Mouse (Mus musculus): ENCODE measurements at regions not wholly inside any gene's neighbourhood (a gene's known extent, or its start where the extent isn't known, plus 50 kb on each side); places are given as distances from the start of the nearest gene placed in this dataset.

GRCm38 (mm10) chr12:45137438-45138018, 63.0 kb upstream of the Stxbp6 start:
- no peak overlapping the region for H3K9ac ChIP-seq (ENCODE audit: low read depth, low read length)
- H3K27me3 ChIP-seq (ENCODE audit: control insufficient read depth, insufficient read depth, low read length), result no peaks in the 10 kb centered on the region
- no peaks in the 10 kb centered on the region for H3K79me2 ChIP-seq (ENCODE audit: control insufficient read depth, insufficient read depth, low read length)
- 82% methylated on average over 7 of the region's 7 CpGs for WGBS
- no peak overlapping the region for H3K27ac ChIP-seq (replicated peaks; ENCODE audit: insufficient read depth, low read depth, low read length)
- no peaks in the 10 kb centered on the region for H3K36me3 ChIP-seq (ENCODE audit: control insufficient read depth, insufficient read depth, low read length)
- no peaks in the 10 kb centered on the region for H3K4me1 ChIP-seq (ENCODE audit: control insufficient read depth, insufficient read depth, low read length)
- no peak overlapping the region for H3K4me3 ChIP-seq (ENCODE audit: insufficient read depth, low read depth, low read length)
- DNase-seq (ENCODE audit: extremely low read depth, low read depth, low spot score), result no peak
- TF ChIP-seq CTCF (IDR thresholded peaks at IDR 0.05; ENCODE audit: low read depth, low read length) (no peak), POLR2A (IDR thresholded peaks at IDR 0.05; ENCODE audit: extremely low read depth, insufficient read depth, low read length) (no peak)

- WGBS, result 92% methylated on average over 2 of the region's 2 CpGs
- TF ChIP-seq CTCF (IDR thresholded peaks at IDR 0.05; ENCODE audit: low read depth, low read length), result no peak
- TF ChIP-seq POLR2A (IDR thresholded peaks at IDR 0.05; ENCODE audit: extremely low read depth, insufficient read depth, low read length), result no peak
Measured at GRCm38 (mm10) chr12:45133415-45133814, 58.9 kb upstream of the Stxbp6 start.

DNA sequence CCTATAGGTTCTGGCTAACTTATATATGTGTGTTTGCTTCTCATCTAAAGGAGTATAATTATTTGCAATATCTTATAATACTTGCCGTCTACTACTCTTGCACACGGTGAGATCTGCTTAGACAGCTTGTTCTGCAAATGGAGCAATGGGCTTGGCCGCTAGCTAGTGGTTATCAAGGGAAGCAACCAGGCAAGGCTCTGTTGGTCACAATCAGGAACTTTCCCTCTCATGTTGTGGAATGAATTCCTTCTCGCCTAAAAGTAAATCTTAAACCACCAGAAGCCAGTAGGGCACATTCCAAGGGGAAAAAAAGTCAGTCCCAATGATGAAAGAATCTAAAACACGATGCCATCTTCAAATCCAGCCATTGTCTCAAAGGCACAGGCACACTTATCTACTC, 56.6 kb upstream of the Stxbp6 start:
- Histone ChIP-seq H3K4me3 (ENCODE audit: insufficient read depth, low read depth, low read length) (no peak overlapping the region), H3K9ac (ENCODE audit: low read depth, low read length) (no peak overlapping the region), H3K27ac (replicated peaks; ENCODE audit: insufficient read depth, low read depth, low read length) (no peak overlapping the region), H3K27me3 (ENCODE audit: control insufficient read depth, insufficient read depth, low read length) (no peaks in the 10 kb centered on the region), H3K4me1 (ENCODE audit: control insufficient read depth, insufficient read depth, low read length) (no peaks in the 10 kb centered on the region), H3K36me3 (ENCODE audit: control insufficient read depth, insufficient read depth, low read length) (no peaks in the 10 kb centered on the region), H3K79me2 (ENCODE audit: control insufficient read depth, insufficient read depth, low read length) (no peaks in the 10 kb centered on the region)
- no peak for TF ChIP-seq POLR2A (IDR thresholded peaks at IDR 0.05; ENCODE audit: extremely low read depth, insufficient read depth, low read length)
- no peak for TF ChIP-seq CTCF (IDR thresholded peaks at IDR 0.05; ENCODE audit: low read depth, low read length)
- no peak for DNase-seq (ENCODE audit: extremely low read depth, low read depth, low spot score)
- 90% methylated on average over 5 of the region's 5 CpGs for WGBS

More at GRCm38 (mm10) chr12:45133415-45133814, 58.9 kb upstream of the Stxbp6 start:
- no peak overlapping the region for H3K9ac ChIP-seq (ENCODE audit: low read depth, low read length)
- no peak for DNase-seq (ENCODE audit: extremely low read depth, low read depth, low spot score)
- H3K4me1 ChIP-seq (ENCODE audit: control insufficient read depth, insufficient read depth, low read length), result no peaks in the 10 kb centered on the region
- H3K27me3 ChIP-seq (ENCODE audit: control insufficient read depth, insufficient read depth, low read length), result no peaks in the 10 kb centered on the region
- H3K79me2 ChIP-seq (ENCODE audit: control insufficient read depth, insufficient read depth, low read length), result no peaks in the 10 kb centered on the region
- H3K4me3 ChIP-seq (ENCODE audit: insufficient read depth, low read depth, low read length), result no peak overlapping the region
- no peaks in the 10 kb centered on the region for H3K36me3 ChIP-seq (ENCODE audit: control insufficient read depth, insufficient read depth, low read length)
- H3K27ac ChIP-seq (replicated peaks; ENCODE audit: insufficient read depth, low read depth, low read length), result no peak overlapping the region

- no peaks in the 10 kb centered on the region for H3K79me2 ChIP-seq (ENCODE audit: control insufficient read depth, insufficient read depth, low read length)
- no peak overlapping the region for H3K27ac ChIP-seq (replicated peaks; ENCODE audit: insufficient read depth, low read depth, low read length)
- TF ChIP-seq CTCF (IDR thresholded peaks at IDR 0.05; ENCODE audit: low read depth, low read length) (no peak), POLR2A (IDR thresholded peaks at IDR 0.05; ENCODE audit: extremely low read depth, insufficient read depth, low read length) (no peak)
- H3K9ac ChIP-seq (ENCODE audit: low read depth, low read length), result no peak overlapping the region
- H3K27me3 ChIP-seq (ENCODE audit: control insufficient read depth, insufficient read depth, low read length), result no peaks in the 10 kb centered on the region
- no peaks in the 10 kb centered on the region for H3K36me3 ChIP-seq (ENCODE audit: control insufficient read depth, insufficient read depth, low read length)
- no peaks in the 10 kb centered on the region for H3K4me1 ChIP-seq (ENCODE audit: control insufficient read depth, insufficient read depth, low read length)
- no peak for DNase-seq (ENCODE audit: extremely low read depth, low read depth, low spot score)
- H3K4me3 ChIP-seq (ENCODE audit: insufficient read depth, low read depth, low read length), result no peak overlapping the region
- WGBS, result 70% methylated on average over 3 of the region's 3 CpGs
Measured at GRCm38 (mm10) chr12:45125866-45126265, 51.4 kb upstream of the Stxbp6 start.
